Mouse (Mus musculus) spleen, embryonic (tissue): ENCODE results near the gene Chpf.

ENCODE experiments used
- CTCF ChIA-PET: fragments of 350-600 bp; sonication (Branson Sonifier 250); formaldehyde crosslinking; loops from one replicate; lab custom pipeline; 2022; lab: Charles Lee

Gene Chpf

DNA sequence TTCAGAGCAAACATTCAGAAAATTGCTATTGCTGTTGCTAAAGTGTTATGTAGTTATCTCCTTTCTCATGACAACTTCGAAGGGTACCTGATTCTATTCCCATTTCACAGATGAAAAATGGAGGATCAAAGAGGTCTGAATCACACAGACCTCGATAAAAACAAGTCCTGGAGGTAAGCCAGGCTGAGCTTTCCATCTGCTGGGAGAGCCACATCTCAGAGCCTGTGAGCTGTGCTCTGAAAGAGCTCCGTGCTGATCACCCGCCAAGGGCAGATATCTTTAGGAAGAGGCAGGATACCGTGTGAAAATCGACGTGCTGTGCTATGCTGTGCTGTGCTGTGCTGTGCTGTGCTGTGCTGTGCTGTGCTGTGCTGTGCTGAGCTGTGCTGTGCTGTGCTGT is 18.8 kb downstream of the Chpf start:
- CTCF ChIA-PET = no interaction called here

GRCm38 (mm10) chr1:75458789-75459684 is 20.1 kb downstream of the Chpf start:
- CTCF ChIA-PET = interaction anchor here (0.7 kb wide), 1 partner anchor 1943 kb away, joined by 11 read pairs; no protein-coding TSS in a partner anchor

GRCm38 (mm10) chr1:75458025-75458788 is 20.9 kb downstream of the Chpf start:
- CTCF ChIA-PET = interaction anchor here (1.0 kb wide), 1 partner anchor 10 kb away, joined by 9 read pairs; no protein-coding TSS in a partner anchor

DNA sequence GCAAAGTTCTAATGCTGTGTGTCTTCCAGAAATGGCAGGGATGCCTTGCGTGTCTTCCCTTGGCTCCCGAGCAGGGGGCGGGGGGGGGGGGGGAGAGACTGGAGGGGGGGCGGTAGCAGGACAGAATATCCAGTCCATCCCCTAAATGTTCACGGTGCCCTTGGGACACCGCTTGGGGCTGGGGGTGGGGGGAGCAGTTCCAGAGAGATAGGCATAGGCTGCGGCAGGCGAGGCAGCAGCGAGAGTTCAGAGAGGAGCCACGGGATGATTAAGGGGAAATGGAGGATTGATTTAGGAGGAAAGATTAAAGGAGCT is 21.4 kb downstream of the Chpf start:
- CTCF ChIA-PET = interaction anchor here (1.0 kb wide), 1 partner anchor 11 kb away, joined by 9 read pairs; no protein-coding TSS in a partner anchor

- CTCF ChIA-PET = interaction anchor here (1.0 kb wide), 1 partner anchor 11 kb away, joined by 9 read pairs; no protein-coding TSS in a partner anchor
Observed at GRCm38 (mm10) chr1:75456746-75457564, 22.2 kb downstream of the Chpf start.

GRCm38 (mm10) chr1:75455948-75456347 is 23.2 kb downstream of the Chpf start:
- CTCF ChIA-PET = no interaction called here

DNA sequence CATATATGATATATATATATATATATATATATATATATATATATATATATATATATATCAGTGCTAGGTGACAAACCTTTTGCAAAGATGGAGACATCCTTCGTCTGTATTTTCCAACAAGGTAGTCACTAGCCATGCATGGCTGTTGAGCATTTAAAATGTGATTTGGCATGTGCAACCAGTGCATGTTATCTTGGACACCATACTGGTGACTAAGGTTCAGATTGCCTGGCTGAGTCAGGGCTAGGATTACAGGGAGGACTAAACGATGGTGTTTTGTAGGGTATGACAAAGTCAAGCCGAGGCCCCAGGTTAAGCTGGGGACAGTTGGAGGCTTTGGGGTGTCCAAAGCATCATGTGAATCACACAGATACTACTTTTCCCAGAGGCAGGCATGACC is 23.7 kb downstream of the Chpf start:
- CTCF ChIA-PET = no interaction called here

- CTCF ChIA-PET = no interaction called here
Observed at GRCm38 (mm10) chr1:75451900-75452299, 27.2 kb downstream of the Chpf start.

DNA sequence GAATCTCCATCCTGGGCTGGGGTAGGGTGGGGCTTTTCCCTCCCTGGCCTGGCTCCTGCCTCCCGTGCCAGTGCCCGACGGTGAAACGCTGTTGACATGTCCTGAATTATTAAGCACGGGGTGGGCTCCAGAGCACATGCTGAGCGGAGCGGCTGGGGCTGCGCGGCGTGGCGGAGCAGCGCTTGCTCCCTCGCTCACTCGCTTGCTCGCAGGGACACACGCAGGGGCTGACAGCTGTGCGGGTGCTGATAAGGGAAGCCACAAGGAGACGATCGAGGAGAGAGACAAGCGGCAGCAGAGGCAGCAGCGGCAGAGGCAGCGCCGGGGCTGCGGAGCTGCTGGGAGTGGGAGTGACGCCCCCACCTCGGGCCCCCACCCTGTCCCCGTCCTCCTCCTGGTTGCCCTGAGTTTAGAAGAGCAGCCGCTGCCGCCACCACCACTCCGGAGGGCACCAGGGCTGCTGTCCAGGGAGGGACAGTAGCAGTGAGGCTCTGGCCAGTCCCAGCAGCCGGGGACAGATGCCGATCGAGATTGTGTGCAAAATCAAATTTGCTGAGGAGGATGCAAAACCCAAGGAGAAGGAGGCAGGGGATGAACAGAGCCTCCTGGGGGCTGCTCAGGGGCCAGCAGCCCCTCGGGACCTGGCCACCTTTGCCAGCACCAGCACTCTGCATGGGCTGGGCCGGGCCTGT is 28.6 kb downstream of the Chpf start, which contains the start of gene Asic4:
Gene Asic4 (plus strand): TSS at position 123 of the 692 bp plus-strand sequence.
- CTCF ChIA-PET = no interaction called here

- CTCF ChIA-PET = interaction anchor here (0.8 to 1.3 kb wide), 2 partner anchors 13 to 18 kb away, joined by 3 read pairs; no protein-coding TSS in a partner anchor
Observed at GRCm38 (mm10) chr1:75449377-75450135, 29.6 kb downstream of the Chpf start.

DNA sequence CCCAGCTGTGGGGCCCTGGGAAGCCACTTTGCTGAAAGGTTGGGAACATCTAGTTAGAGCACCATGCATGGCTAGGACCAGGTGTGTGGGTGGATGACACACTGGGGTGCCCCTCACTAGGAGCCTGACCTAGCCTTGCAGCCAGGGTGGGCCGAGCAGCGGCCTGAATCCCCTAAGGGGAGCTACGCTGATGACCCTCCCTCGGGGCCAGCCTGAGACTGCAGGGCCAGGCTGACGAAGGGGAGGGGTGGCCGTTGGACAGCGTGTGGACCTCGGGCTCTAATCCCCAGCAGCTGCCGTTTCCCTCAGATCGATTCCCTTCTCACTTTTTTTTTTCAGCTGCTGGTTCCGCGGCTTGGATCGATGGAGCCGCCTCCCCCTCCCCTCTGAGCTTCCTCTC is 30.2 kb downstream of the Chpf start:
- CTCF ChIA-PET = interaction anchor here (0.8 to 1.3 kb wide), 2 partner anchors 14 to 19 kb away, joined by 3 read pairs; no protein-coding TSS in a partner anchor

- CTCF ChIA-PET = interaction anchor here (1.1 to 1.3 kb wide), 2 partner anchors 20 to 28 kb away, joined by 3 read pairs; no protein-coding TSS in a partner anchor
Observed at GRCm38 (mm10) chr1:75448052-75448431, 31.1 kb downstream of the Chpf start.

GRCm38 (mm10) chr1:75447265-75448051 is 31.6 kb downstream of the Chpf start:
- CTCF ChIA-PET = interaction anchor here (1.1 kb wide), 1 partner anchor 29 kb away, joined by 3 read pairs; no protein-coding TSS in a partner anchor

- CTCF ChIA-PET = interaction anchor here (0.6 to 0.7 kb wide), 2 partner anchors 266 to 379 kb away, joined by 3 to 4 read pairs; partner anchors contain the start of gene Abcb6
Observed at GRCm38 (mm10) chr1:75446656-75447055, 32.5 kb downstream of the Chpf start.

DNA sequence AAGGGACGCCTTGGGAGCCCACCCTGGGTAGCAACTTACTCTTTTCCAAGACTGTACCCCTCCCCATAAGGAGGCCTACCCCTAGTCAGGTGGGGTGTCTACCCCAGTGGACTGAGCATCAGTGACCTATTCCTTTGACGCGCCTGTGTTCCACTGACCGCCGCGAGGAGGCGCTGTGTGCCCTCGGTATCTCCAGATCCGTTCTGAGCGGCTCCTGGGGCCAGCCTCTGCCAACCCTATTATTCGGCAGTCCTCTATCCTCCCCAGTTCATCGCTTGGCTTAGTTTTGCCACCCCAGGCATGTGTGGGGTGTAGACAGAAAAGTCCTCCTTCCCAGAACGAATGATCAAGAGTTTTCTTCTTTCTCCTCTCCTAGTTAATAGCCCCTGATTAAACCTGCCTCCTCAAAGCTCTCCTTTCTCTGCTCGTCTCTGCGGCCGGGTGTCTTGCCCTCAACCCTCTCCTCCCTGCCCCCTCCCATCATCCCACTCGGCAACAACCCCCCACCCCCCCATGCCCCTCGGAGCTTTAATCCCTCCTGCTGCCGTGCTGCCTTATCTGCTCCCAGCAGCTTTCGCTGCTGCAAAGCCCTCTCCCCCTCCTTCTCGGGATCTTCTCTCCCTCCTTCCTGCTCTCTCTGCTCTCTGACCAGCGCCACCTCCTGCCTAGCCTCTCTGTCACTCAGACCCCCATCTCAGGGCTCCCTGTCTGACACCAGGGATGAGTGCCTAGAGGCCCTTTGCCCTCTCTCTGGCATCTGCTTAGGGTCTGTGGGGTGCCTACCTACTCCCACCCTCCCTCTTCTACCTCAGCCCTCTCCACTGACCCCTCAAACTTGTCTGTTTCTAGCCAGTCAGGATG is 33.1 kb downstream of the Chpf start:
- CTCF ChIA-PET = interaction anchor here (0.6 to 0.7 kb wide), 2 partner anchors 266 to 379 kb away, joined by 3 to 4 read pairs; partner anchors contain the start of gene Abcb6

GRCm38 (mm10) chr1:75445141-75445701 is 33.9 kb downstream of the Chpf start:
- CTCF ChIA-PET = no interaction called here

- CTCF ChIA-PET = interaction anchor here (0.8 kb wide), 1 partner anchor 23 kb away, joined by 3 read pairs; no protein-coding TSS in a partner anchor
Observed at GRCm38 (mm10) chr1:75444208-75444607, 34.9 kb downstream of the Chpf start.
